Mouse (Mus musculus) embryonic fibroblast, embryonic 13.5 days (primary cell): Measurements from ENCODE around the gene Cfap221. TPM values are rescaled to one million over a fixed set of nuclear protein-coding genes. Genes with fewer than 3 reads are reported as not detected.

ENCODE experiments used
- H3K27ac ChIP-seq: 2 replicates; pipeline ENCODE4 v1.5.1; 2012; ENCODE audit warnings: low read length, control low read depth, inconsistent platforms; ENCODE audit not compliant: insufficient read depth
- H3K4me1 ChIP-seq: 2 replicates; pipeline ENCODE4 v1.6.1; 2011; ENCODE audit warnings: low read length; ENCODE audit not compliant: control insufficient read depth, insufficient read depth
- H3K4me3 ChIP-seq: 2 replicates; pipeline ENCODE4 v1.5.1; 2011; ENCODE audit warnings: mild to moderate bottlenecking, control low read depth, low read length; ENCODE audit not compliant: insufficient read depth
- CTCF ChIP-seq: IDR thresholded peaks from 2 replicates; pipeline ENCODE4 v1.5.1; 2011; ENCODE audit warnings: mild to moderate bottlenecking, control low read depth, low read length, moderate library complexity, borderline replicate concordance; ENCODE audit not compliant: insufficient read depth
- POLR2A ChIP-seq: IDR thresholded peaks from 2 replicates; pipeline ENCODE4 v1.6.1; 2011; ENCODE audit warnings: low read depth, mild to moderate bottlenecking, control low read depth, low read length, moderate library complexity
- polyA plus RNA-seq: library from polyadenylated mRNA; stranded (reverse); fragments of >200 nt; gene quantifications from 2 replicates; pipeline ENCODE4 v1.2.4, GENCODE M21; 2011; ENCODE audit warnings: low read depth; ENCODE audit not compliant: missing spikeins, insufficient read length

Cfap221 gene
- polyA plus RNA-seq: not detected in 2 replicates

GRCm38 (mm10) chr1:119996798-119997581 lies at the start of gene Cfap221:
Cfap221 (minus strand) TSS chr1:119997234.
- H3K27ac ChIP-seq: no peak within 1 kb of the TSS
- peak within 1 kb of the TSS; percentile 61 for H3K4me3 ChIP-seq
- TF ChIP-seq POLR2A: no peak
- no peak for TF ChIP-seq CTCF
- no peaks in the 10 kb centered on the region for H3K4me1 ChIP-seq

GRCm38 (mm10) chr1:120044584-120044983 lies 47.5 kb upstream of the Cfap221 start:
- no peak overlapping the region for H3K27ac ChIP-seq
- no peak overlapping the region for H3K4me3 ChIP-seq
- TF ChIP-seq CTCF (no peak), POLR2A (no peak)
- H3K4me1 ChIP-seq: no peaks in the 10 kb centered on the region

GRCm38 (mm10) chr1:120042421-120042820 lies 45.4 kb upstream of the Cfap221 start:
- Histone ChIP-seq H3K4me1 (no peaks in the 10 kb centered on the region), H3K4me3 (no peak overlapping the region), H3K27ac (no peak overlapping the region)
- no peak for TF ChIP-seq POLR2A
- no peak for TF ChIP-seq CTCF

- TF ChIP-seq CTCF: no peak
- TF ChIP-seq POLR2A: no peak
- Histone ChIP-seq H3K4me1 (peaks cover 10% of the 10 kb centered on the region; the same call in 1 of the 2 replicates), H3K4me3 (no peak overlapping the region), H3K27ac (no peak overlapping the region)
Observed at GRCm38 (mm10) chr1:120038594-120038993, 41.6 kb upstream of the Cfap221 start.

- H3K27ac ChIP-seq: no peak overlapping the region
- no peak overlapping the region for H3K4me3 ChIP-seq
- TF ChIP-seq POLR2A: no peak
- no peak for TF ChIP-seq CTCF
- peaks cover 14% of the 10 kb centered on the region for H3K4me1 ChIP-seq
Observed at GRCm38 (mm10) chr1:120037021-120037683, 40.1 kb upstream of the Cfap221 start.

GRCm38 (mm10) chr1:120035456-120036034 lies 38.5 kb upstream of the Cfap221 start:
- Histone ChIP-seq H3K4me1 (peaks cover 14% of the 10 kb centered on the region), H3K27ac (no peak overlapping the region), H3K4me3 (no peak overlapping the region)
- TF ChIP-seq CTCF (no peak), POLR2A (no peak)

GRCm38 (mm10) chr1:120034793-120035192 lies 37.8 kb upstream of the Cfap221 start:
- Histone ChIP-seq H3K4me1 (peaks cover 14% of the 10 kb centered on the region), H3K27ac (no peak overlapping the region; the same call in 1 of the 2 replicates), H3K4me3 (no peak overlapping the region)
- TF ChIP-seq POLR2A (no peak), CTCF (no peak)

- Histone ChIP-seq H3K4me3 (no peak overlapping the region), H3K4me1 (peaks cover 14% of the 10 kb centered on the region), H3K27ac (no peak overlapping the region)
- TF ChIP-seq POLR2A (no peak), CTCF (no peak)
Observed at GRCm38 (mm10) chr1:120033469-120033854, 36.4 kb upstream of the Cfap221 start.

GRCm38 (mm10) chr1:120032804-120033468 lies 35.9 kb upstream of the Cfap221 start:
- Histone ChIP-seq H3K4me1 (peaks cover 14% of the 10 kb centered on the region), H3K4me3 (no peak overlapping the region), H3K27ac (no peak overlapping the region)
- TF ChIP-seq CTCF (peak; percentile 99), POLR2A (no peak)

- peaks cover 13% of the 10 kb centered on the region for H3K4me1 ChIP-seq
- no peak overlapping the region for H3K27ac ChIP-seq
- TF ChIP-seq CTCF: no peak
- no peak for TF ChIP-seq POLR2A
- H3K4me3 ChIP-seq: no peak overlapping the region
Observed at GRCm38 (mm10) chr1:120030474-120030873, 33.4 kb upstream of the Cfap221 start.
